8 mouse cellular contexts compared by ENCODE assay signal in genomic region chr4:122885768-122886578, GRCm38 (mm10). TPM values are rescaled to one million over a fixed set of nuclear protein-coding genes. Genes with fewer than 3 reads are reported as not detected.
A peak's percentile ranks its signal among the peaks of the same experiment; 100 is the strongest.
DNase-seq lines count a peak whose midpoint lies in the region; ATAC-seq lines count a peak whose summit lies in the region.

TSS of gene Cap1 (minus strand) at chr4:122886056.

- ATAC-seq in megakaryocyte progenitor cell, adult 5-6 weeks (replicated peaks; ENCODE audit: poor library complexity): peak; percentile 73

- peak; percentile 99 for DNase-seq in adipocyte (ENCODE audit: low spot score)
- DNase-seq in embryo, embryonic 10 days (ENCODE audit: low spot score): peak; percentile 96
- DNase-seq in gastrocnemius, postnatal 10 days: peak; percentile 92
- peak; percentile 99 for DNase-seq in induced T-regulatory cell, adult 2 months (ENCODE audit: low read depth)
- DNase-seq in left cerebral cortex, adult 9 months (ENCODE audit: low spot score in 2 of 2): peak; percentile 98 to 99
- DNase-seq in right cerebral cortex, postnatal 14 days: peak; percentile 95
- peak; percentile 97 to 99 for DNase-seq in urinary bladder, postnatal 36 days (ENCODE audit: low spot score in 2 of 2)

RNA-seq across cellular contexts. Expression of gene Cap1, which starts in this region (rescaled TPM):
- 10 to 100 TPM; 46.1 to 64.2 TPM for total RNA-seq in gastrocnemius, postnatal 10 days (2021)
- total RNA-seq in megakaryocyte progenitor cell, adult 5-6 weeks (2015): 125 and 140 TPM in 2 replicates
- 169 and 175 TPM in 2 replicates for total RNA-seq in megakaryocyte progenitor cell, adult 5-6 weeks (2017)

Comparison
In these comparisons a context has a peak if more than half of its experiments do, and no peak if none do; other contexts are left out.
1. Peak in every context shown above with its lines: DNase-seq and ATAC-seq.